Mouse (Mus musculus) 3T3-L1 (cell line): ENCODE measurements around the gene Ptprm.

Experiments used
- DNase-seq: peaks from one replicate; pipeline ENCODE4 v3.0.0-alpha.2; 2015; ENCODE audit warnings: low read depth, low spot score

Gene Ptprm

DNA sequence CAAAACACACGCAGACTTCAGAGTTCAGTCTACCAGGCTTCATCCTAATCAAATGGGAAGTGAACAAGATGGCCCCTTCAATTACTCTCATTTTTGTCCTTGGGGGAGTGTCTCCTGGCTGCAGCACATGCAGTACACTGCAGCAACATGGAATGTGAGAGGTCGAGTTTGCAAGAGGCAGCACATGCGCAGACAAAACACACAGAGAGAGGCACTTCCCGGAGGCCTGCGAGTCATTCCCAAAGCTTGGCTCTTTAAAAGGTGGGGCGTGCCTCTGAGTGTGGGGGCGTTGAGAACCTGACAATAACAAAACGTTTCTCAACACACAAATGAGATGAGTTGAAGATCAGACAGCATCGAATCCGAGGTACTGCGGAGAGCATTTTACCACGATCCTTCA, 215.3 kb downstream of the Ptprm start:
- DNase-seq: no peak

- DNase-seq: no peak
These were observed 217.4 kb downstream of the Ptprm start for GRCm38 (mm10) chr17:67136876-67137275.

- DNase-seq: no peak
These were observed 217.8 kb downstream of the Ptprm start for GRCm38 (mm10) chr17:67136421-67136820.

DNA sequence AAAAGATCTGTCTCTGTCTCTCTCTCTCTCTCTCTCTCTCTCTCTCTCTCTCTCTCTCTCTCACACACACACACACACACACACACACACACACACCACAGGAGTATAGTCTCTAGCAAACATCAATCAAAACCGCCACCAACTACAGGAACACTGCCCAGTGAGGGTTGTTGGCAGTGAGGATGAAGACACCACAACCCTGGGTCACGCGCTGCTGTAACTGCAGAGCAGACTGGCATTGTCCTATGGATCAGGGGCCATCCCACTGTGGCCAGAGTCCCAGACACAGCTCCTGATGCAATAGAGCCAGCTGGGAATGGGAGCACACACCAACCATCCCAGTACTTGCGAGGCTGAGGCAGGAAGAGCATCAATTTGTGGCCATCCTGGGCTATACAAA, 220.0 kb downstream of the Ptprm start:
- no peak for DNase-seq

DNA sequence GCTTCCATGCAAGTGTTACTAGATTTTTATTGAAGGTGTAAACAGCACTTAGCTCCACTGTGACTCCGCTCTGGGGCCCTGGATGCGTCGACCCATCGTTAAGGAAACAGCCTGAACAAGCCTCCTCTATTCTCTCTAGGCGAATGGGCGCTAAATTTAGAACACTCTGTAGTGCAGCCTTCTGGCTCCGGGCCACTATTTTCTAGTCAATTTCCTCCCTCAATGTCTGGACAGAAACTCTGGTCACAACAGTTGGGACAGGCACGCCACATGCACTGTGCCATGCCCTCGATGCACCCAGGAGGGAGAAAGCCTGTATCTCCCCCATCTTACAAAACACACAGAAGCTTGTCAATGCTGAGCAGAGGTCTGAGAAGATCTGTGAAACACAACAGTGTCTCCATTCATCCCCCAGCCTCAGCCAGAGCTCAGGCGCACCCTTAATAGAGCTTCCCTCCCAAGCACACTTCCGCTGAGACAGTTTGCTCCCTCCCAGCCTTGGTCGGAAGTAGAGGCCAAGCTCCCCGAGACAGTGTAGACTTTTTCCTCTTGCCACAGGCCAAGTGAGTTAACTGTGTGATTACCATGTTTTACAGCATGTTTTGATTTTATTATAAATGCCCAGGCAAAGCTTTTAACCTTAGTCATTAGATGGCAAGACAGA, 220.7 kb downstream of the Ptprm start:
- DNase-seq: no peak

GRCm38 (mm10) chr17:67133026-67133425, 221.2 kb downstream of the Ptprm start:
- no peak for DNase-seq

- no peak for DNase-seq
These were observed 226.7 kb downstream of the Ptprm start for GRCm38 (mm10) chr17:67127530-67127929.

DNA sequence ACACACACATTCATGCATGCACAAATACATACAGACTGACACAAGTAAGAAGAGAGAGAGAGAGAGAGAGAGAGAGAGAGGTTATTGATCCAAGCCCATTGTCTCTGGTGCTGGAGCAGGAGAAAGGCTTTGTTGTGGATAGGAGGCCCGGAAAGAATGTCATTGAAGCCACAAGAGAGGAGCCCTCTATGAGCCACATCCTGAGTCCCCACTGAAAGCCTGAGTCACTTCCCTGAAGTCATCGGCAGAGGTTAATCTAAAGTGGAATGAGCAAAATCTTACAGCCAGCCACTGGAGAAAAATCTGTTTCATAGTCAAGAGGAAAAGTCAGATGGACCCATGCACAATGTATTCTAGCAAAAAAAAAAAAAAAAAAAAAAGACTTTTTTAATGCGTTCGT, 228.7 kb downstream of the Ptprm start:
- peak; percentile 4 for DNase-seq

GRCm38 (mm10) chr17:67124294-67124693, 230.0 kb downstream of the Ptprm start:
- DNase-seq: peak; percentile 22

GRCm38 (mm10) chr17:67123722-67124121, 230.5 kb downstream of the Ptprm start:
- DNase-seq: no peak

DNA sequence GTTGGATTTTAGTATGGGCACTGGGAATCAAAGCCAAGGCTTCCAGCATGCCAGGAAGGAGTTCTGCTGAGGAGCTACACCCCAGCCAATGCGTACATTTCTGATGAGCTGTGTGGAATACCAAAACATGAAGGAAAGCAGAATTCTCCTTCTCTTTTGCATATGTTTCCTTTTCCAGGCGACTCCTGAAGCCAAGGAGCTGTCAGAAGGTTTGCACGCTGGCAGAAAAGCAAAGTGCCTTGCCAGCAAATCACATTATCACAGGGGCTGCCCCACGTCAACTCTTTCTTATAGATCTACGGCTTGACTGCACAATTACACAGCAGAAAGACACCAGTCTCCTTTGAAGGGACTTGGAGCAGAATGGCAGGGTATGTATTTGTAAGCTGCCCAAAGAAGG, 233.4 kb downstream of the Ptprm start:
- no peak for DNase-seq

DNA sequence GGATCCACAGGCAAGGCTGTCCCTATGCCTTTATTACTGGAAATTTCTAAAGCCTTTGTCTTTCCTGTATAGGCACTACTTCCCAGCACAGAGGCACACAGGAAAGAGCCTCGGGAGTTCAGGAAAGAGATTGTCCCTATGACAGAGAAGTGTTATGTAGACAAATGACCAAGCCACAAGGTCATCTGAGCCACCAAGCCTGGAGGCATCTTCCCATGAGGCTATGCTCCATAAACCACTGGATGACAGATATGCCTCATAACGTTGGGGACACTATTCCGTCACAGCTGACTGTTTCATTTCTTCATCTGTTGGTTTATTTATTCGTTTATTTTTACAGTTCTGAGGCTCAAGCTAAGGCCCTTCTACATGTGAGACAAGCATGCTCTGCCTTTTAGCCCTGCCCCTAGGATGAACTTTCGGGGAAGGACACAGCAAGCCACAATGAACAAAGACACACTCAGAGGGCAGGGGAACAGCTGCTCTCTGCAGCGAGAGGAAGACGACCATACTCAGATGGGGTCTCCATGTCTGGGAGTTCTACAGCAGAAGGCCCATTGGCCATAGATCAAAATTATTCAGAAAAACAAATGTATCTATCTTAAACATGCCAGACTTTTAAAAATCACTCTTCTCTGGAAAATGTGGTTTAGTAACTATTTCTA, 235.4 kb downstream of the Ptprm start:
- DNase-seq: no peak

DNA sequence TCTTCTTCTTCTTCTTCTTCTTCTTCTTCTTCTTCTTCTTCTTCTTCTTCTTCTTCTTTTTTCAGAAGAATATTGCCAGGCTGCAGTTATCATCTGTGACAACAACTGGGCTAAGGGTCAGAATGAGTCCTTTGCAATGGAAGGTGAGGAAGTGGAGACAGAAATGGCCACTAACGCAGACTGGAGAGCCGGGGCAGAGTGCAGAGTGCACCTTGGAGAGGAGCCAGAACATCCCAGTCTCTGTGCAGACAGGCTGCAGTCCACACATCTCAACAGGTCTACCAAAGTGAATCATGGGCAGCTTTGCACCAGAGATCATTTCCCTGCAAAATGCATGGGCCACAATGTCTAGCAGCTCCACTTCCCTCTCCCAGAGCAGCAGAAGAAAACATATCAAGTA, 239.4 kb downstream of the Ptprm start:
- DNase-seq: no peak

DNA sequence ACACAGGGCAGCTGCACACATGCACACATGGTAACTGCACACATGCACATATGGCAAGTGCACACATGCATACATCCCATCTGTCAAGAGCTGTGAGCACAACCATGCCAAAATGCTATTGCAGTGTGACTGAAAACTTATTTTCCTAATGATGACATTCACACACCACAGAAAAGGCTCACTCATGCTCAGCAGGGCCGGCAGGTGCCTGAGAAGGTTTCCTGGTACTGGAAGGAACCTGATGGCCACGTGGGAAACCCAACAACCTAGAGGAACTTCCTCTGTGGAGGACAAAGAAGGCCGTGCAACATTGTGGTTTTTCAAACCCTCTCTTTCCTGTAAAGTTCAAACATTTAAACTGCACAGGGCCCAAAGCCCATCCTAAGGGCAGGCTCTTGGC, 241.6 kb downstream of the Ptprm start:
- no peak for DNase-seq

DNA sequence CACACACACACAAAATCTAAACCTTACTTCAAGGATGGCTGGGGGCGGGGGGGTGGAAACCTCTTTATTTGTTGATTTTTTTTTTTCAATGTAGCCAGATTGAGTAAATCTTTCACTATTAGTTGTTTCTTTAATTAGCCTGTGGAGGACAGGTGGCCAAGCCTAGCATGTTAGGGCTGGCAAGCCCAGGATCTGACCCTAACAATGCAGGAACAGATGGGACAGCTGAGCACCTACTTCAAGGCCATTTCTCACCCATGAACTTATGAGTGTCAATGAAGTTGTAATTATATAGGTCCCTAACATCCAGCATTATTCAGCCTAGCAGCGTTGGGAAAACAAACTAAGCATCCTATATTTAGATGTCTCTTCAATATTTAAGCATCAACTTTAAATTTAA, 248.1 kb downstream of the Ptprm start:
- no peak for DNase-seq

DNA sequence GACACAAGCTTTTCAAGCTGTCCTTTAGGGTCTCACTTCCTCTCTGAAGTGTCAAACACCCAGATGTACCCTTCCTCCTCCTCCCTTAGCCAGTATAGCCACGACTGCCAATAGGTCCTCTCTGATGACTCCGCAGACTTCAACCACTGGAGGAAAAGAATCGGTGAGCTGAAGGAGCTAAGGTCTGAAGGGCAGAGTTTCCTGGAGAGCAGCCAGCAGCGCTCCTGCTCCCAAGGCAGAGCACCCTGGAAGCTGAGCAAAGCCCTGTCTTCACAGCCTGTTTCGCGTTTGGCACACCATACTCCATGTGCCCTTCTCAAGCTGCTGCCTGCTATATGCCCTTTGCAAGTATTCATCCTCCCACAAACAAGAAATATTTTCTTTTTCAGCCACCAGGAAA, 252.2 kb downstream of the Ptprm start:
- no peak for DNase-seq

GRCm38 (mm10) chr17:67090997-67091396, 263.3 kb downstream of the Ptprm start:
- no peak for DNase-seq

DNA sequence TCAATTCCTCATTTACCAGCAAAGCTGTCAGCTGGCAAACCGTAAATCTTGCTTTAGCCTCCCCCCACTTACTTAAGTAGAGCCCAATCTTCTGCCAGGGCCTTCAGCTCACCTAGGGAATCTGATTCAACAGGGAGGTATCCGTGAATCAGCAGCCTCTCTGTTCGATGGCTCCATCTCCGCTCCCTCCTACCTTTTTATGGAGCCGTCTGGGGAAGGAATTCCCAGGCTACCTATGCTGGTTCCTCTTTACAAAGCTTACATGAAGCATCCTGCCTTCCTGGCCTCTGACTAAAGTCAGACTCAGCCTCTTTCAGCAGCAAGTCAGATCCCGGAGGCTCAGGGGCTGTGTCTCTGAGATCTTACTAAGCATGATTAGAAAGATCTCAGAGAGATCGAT, 264.1 kb downstream of the Ptprm start:
- no peak for DNase-seq

DNA sequence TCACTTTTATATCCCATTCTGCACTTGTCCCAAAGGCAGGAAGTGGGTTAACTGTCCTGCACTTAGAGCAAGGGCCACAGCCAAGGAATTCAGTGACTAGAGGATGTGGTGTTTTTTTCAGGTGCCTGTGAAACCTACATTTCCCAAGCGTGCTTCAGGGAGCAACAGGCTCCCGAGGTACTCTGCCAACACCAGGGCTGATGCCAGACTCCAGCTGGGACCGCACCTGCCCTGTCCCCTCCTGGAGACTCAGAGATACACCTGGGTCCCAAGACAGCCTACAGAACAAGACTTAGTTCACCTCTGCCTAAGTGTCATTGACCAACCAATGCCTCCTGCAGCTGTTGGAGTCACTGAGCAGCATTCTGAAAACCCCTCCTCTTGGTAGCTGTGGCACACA, 264.6 kb downstream of the Ptprm start:
- no peak for DNase-seq

- no peak for DNase-seq
These were observed 266.7 kb downstream of the Ptprm start for GRCm38 (mm10) chr17:67087585-67087984.

DNA sequence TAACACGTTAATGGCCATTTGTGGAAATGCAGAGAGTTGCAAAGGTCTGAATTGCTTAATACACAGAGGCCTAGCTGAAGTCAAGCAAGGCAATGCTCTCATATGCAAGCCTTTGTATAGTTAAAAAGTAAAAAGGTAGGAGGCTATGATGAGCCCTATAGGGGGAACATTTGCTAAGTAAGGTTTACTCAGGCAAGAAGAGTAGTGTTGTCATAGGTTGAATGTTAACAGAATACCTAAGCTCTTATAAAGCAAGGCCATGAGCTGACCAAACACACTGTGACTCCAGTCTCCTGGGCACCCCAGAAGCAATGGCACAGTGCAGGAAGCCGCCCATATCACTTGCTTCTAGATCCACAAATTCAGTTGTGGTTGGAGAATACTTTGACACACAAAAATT, 267.4 kb downstream of the Ptprm start:
- no peak for DNase-seq

- no peak for DNase-seq
These were observed 269.8 kb downstream of the Ptprm start for GRCm38 (mm10) chr17:67084501-67084900.

DNA sequence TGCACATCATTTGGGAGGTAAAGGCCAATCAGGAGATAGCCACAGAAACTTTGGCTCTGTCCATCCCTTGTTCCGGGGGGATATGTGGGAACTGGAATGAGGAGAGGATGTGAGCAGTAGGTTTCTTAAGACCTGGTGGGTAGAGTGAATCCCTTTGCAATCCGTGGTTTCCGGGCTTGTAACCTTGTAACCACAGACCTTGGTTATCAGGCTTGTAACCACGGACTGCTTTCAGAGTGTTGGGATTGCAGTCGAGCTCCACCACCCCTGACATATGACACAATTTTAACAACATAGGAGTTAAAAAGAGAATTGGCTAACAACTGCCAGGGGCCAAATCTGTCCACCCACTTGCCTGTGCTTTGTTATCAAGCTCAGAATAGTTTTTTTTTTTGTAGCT, 270.2 kb downstream of the Ptprm start:
- peak; percentile 5 for DNase-seq

- no peak for DNase-seq
These were observed 274.7 kb downstream of the Ptprm start for GRCm38 (mm10) chr17:67079570-67079969.
